Mouse (Mus musculus) testis, adult 10 weeks (tissue): ENCODE measurements around the gene Lama4. TPM values are rescaled to one million over a fixed set of nuclear protein-coding genes. Genes with fewer than 3 reads are reported as not detected.

Experiments
- polyA plus RNA-seq: library from polyadenylated mRNA; stranded (reverse); fragments of 350-450 nt; fragmentation: Illumina TruSeq; extraction: RNeasy Lipid Tissue Mini Kit (QIAGEN cat#74804); gene quantifications from one replicate; pipeline ENCODE4 v1.2.3, GENCODE M21; 2014; ENCODE audit warnings: low read depth, low replicate concordance

Gene Lama4
- 1.7 TPM for polyA plus RNA-seq

DNA sequence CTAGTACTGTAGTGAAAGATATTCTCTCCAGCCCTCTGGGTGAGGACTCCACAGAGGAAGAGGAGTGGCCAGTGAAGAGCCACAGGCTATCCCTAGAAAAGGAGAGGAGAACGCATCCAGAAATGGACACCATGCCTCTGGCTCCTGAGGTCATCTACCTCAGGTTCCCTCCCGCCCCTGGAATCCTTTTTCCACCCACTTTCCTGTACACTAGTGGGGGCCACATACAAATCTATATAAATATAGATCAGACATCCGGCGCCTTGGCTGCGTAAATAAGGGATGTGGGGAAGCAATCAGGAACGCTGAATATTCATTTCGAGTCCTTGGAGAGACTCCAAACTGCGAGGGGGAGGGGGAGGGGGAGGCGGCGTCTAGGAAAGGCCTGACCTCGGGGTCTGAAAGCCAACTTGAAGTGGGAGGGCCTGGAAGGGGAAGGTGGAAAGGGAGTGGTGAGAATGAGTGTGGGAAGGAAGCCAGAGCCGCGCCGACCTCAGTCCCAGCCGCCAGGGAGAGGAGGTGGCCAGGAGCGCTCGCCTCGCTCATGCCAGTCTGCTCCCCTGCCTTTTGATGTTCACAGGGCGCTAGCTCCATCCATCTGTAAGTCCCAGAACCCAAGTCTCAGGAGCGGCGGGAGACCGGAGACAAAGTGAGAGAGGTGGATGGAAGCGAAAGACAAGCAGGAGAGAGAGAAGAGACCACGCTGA lies at the start of gene Lama4:
Lama4 (plus strand) TSS at position 441 of the 707 bp plus-strand sequence.

DNA sequence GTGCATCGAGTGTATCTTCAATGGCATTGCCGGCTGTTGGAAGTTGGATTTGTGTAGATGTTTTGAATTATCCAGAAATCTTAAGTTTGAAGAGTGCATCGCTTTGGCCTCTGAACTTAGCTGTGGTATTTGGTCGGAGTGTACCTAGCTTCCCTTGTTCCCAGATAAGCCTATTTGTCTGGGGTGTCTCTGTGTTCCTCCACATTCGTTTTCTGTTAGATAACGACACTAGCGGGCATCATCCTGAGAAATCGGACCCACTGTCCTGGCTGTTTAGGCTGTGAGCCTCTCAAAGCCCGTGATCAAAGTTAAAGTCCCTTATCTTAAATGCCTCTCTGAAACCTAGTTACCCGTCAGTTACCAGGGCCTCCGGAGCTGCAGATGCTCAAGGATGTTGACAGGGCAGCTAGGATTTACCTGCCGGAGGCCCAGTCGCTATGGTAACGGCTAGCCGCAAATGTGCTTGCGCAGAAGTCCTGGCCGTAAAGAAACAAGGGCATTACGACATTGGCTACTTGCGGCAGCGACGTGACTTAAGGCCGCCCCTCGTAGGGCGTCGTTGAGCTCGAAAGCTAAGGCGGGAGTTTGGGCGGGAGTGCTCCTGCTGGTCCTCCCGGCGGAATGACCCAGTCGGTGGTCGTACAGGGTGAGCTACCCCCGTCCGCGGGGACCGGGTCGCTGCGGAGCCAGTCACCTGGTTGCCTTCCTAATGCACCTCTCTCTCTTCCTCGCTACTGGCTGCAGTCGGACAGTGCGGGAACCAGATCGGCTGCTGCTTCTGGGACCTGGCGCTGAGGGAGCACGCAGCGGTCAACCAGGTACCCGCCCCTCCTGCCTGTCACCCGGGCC lies 168.4 kb downstream of the Lama4 start, which contains the start of the genes Fam229b and Tube1:
Fam229b (minus strand) TSS at position 453 of the 849 bp plus-strand sequence.
Tube1 (plus strand) TSS at position 515 of the 849 bp plus-strand sequence.

Other genes starting within 250 kb of the Lama4 start
- gene Rfpl4b, start 143.7 kb upstream of the Lama4 start, polyA plus RNA-seq: not detected
- 2,110 TPM for gene Fam229b, start 168.4 kb downstream of the Lama4 start, polyA plus RNA-seq
- 7.8 TPM for gene Tube1, start 168.5 kb downstream of the Lama4 start, polyA plus RNA-seq
- gene Ccn6, start 198.3 kb downstream of the Lama4 start, polyA plus RNA-seq: 0.20 TPM